Mouse (Mus musculus) fibroblast of lung, adult 2 months (primary cell): ENCODE results near the gene Cep95.
A peak's percentile ranks its signal among the peaks of the same experiment; 100 is the strongest.
"Not testable (repeated sequence)": the region's sequence is repeated elsewhere in the genome, so short reads cannot be mapped to it uniquely, and the experiment has no call there.

Source experiments
- DNase-seq: peaks from one replicate; pipeline ENCODE4 v3.0.0-alpha.2; 2011; ENCODE audit warnings: low read depth

The Cep95 gene

GRCm38 (mm10) chr11:106776960-106777359, 12.1 kb upstream of the Cep95 start:
- DNase-seq: no peak

- no peak for DNase-seq
Measured at GRCm38 (mm10) chr11:106777395-106777794, 11.7 kb upstream of the Cep95 start.

GRCm38 (mm10) chr11:106778132-106778531, 10.9 kb upstream of the Cep95 start:
- no peak for DNase-seq

GRCm38 (mm10) chr11:106778589-106779387, 10.3 kb upstream of the Cep95 start:
- no peak for DNase-seq

- DNase-seq: peak; percentile 81
Measured at GRCm38 (mm10) chr11:106779388-106780088, 9.5 kb upstream of the Cep95 start, which contains the start of gene Polg2. Gene Polg2 (minus strand): TSS chr11:106779537.

- DNase-seq: no peak
Measured at GRCm38 (mm10) chr11:106780089-106780425, 9.0 kb upstream of the Cep95 start.

- no peak for DNase-seq
Measured at GRCm38 (mm10) chr11:106780590-106781220, 8.3 kb upstream of the Cep95 start.

- not testable (repeated sequence) for DNase-seq
Measured at GRCm38 (mm10) chr11:106782271-106782670, 6.8 kb upstream of the Cep95 start.

- DNase-seq: no peak
Measured at GRCm38 (mm10) chr11:106782841-106783764, 5.9 kb upstream of the Cep95 start.

- no peak for DNase-seq
Measured at GRCm38 (mm10) chr11:106784476-106784875, 4.6 kb upstream of the Cep95 start.

GRCm38 (mm10) chr11:106785043-106785442, 4.0 kb upstream of the Cep95 start:
- no peak for DNase-seq

GRCm38 (mm10) chr11:106787131-106788025, 1.7 kb upstream of the Cep95 start:
- DNase-seq: no peak

GRCm38 (mm10) chr11:106788026-106788774, 852 bp upstream of the Cep95 start:
- DNase-seq: peak; percentile 80

- DNase-seq: no peak
Measured at GRCm38 (mm10) chr11:106789649-106790048, 597 bp downstream of the Cep95 start.

GRCm38 (mm10) chr11:106793846-106794245, 4.8 kb downstream of the Cep95 start:
- DNase-seq: no peak

GRCm38 (mm10) chr11:106795679-106796078, 6.6 kb downstream of the Cep95 start:
- DNase-seq: no peak

GRCm38 (mm10) chr11:106802069-106802627, 13.1 kb downstream of the Cep95 start:
- DNase-seq: no peak

GRCm38 (mm10) chr11:106807442-106807841, 18.4 kb downstream of the Cep95 start:
- not testable (repeated sequence) for DNase-seq

- DNase-seq: no peak
Measured at GRCm38 (mm10) chr11:106812410-106813136, 23.5 kb downstream of the Cep95 start.
